Mouse (Mus musculus) frontal cortex, postnatal 14 days (tissue): ENCODE data around the gene Asic2.
A peak's percentile ranks its signal among the peaks of the same experiment; 100 is the strongest.

Experiments
- DNase-seq, 2 experiments: peaks; one replicate each; pipeline ENCODE4 v3.0.0; 2022; ENCODE audit warnings: low spot score in 2 of 2

Gene Asic2

DNA sequence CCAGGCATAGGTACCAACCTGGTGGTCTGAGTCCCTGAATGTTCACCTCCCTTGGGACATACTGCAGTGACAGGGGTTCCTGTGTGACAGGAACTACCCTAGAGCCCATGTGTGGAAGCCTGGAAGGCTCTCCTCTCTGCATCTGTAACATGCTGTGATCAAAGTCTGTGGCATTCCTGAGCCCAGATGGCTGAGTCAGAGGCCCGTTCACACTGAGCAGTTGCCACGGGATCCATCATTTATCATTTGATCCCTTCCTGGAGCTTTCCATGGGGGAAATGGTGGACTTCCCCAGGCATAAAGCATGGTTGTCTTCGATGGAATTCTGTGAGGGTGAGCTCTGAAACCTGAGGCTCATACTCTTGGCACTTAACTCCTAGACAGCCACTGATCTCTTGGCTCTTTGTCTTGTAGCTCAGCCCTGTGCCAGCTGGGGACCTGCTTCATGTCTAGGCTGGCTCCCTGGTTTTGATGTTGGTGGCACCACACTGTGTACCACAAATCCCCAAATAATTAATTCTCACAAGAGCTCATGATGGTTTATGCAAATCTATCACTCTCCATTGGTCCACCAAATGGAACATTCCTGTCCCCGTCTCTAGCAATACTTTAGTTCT, 1054.7 kb downstream of the Asic2 start:
- no peak for DNase-seq

DNA sequence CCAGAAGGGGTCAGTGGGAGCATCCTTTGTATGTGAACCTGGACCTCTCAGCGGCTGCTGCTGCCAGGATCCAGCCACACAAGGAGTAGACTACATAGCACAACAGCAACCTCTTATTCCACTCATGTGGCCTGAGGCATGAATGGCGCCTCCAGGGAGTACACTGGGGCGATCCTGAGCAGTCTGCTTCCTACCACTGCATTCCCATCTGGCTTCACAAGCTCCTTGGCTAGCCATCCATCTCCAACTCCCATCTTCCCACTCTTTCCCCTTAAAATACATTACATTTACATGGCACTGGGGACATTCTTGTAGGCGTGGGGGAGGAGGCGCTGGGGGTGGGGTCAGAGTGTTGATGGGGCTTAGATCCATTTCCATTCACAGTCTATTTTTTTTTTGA, 1055.5 kb downstream of the Asic2 start:
- DNase-seq = no peak

DNA sequence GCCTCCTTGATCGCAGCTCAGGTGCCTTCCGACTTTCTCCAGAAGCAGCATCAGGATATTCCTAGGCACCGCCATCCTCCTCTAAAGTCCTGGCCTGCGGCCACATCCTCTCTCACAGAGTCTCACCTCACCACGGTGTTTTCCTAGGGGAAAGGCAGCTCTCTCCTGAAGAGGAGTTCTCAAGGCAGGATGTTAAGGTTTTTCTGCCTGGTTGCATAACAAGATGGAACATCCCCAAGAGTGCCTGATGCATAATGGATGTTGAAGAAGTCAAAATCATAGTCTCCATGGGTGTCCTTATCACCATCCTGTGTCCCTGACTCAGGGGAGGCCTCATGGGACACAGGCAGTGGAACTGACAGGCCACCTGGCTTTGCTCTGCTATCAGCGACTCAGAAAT, 1060.4 kb downstream of the Asic2 start:
- no peak for DNase-seq

DNA sequence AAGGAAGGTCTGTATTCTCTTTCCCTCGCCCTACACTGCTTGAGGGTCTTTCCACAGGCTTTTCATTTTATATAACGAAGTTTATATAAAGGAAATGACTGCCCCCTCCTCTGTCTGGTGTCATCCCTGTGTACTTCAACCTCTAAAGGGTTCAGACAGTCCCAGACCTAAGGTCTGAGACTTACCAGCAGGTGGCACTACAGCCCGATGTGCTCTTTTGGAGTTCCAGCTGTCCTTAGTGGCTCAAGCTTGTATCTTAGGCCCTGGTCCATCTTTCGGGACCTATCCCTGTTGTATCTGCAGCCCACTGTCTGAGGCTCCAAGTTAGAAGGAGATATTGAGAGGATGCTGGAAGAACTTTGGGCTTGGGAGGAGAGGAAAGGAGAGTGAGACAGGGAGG, 1061.8 kb downstream of the Asic2 start:
- peak in 1 of 2 experiments; percentile 60 for DNase-seq

DNA sequence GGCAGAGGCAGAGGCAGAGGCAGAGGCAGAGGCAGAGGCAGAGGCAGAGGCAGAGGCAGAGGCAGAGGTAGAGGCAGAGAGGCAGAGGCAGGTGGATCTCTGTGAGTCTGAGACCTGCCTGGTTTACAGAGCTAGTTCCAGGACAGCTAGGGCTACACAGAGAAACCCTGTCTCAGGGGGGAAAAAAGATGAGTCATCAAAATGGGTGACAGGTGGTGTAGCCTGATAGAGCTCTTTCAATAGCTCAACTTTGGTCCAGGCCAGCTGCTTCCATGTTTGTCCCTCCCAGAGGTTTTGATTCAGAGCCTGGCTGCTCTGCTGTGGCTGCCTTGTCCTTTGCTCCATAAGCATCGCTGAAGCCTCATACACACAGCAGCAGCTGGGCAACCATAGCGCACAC, 1063.7 kb downstream of the Asic2 start:
- DNase-seq = no peak

DNA sequence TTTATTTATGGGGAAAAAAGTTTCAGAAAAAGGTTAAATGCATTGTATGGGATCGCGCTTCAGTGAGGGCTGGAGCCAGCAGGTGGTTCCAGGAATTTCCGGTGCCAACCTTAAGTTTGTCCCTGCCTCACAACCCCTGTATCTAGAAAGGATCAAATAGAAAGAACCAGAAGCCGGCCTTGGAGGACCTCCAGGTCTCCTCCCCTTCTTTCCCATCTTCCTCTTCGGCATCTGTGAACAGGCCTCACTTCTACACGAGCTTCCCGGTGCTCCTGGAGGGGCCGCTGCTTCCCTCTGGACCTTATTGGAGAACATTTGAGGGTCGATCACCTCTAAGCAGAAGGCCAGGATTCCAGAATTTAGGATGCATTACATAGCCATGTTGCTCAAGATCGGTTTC, 1064.8 kb downstream of the Asic2 start:
- no peak for DNase-seq

DNA sequence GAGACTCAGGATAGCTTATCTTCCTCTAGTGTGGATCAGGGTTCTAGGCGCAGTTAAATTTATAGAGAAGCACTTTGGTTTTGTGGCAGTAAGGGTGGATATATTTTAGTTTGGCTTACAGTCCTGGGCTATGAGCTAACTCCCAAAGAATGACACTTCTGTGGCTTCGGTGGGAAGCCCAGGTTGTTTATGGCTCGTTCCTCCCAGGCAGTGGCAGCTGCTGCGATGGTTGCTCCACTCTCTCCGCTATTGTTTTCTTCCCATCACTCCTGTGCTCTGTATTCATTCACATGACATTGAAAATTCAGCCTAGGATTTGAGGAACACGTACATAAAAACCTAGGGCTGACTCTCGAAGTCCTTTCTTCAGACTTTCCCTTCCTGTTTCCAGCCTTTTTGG, 1065.6 kb downstream of the Asic2 start:
- DNase-seq = no peak

DNA sequence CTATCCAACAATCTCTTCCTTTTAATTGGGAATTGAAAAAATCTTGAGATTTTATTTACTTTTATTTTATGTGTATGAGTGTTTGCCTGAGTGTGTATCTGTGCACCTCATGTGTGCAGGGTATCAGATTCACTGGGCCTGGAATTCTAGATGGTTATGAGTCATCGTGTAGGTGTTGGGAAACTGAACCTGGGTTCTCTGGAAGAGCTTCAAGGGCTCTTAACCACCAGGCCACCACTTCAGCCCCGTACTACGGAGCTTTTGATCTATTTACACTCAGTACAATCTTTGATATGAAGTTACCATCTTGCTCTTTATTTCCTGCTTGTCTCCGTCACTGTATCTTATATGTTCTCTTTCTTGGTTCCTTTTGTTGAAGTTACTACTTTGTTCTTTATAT, 1067.7 kb downstream of the Asic2 start:
- no peak for DNase-seq

DNA sequence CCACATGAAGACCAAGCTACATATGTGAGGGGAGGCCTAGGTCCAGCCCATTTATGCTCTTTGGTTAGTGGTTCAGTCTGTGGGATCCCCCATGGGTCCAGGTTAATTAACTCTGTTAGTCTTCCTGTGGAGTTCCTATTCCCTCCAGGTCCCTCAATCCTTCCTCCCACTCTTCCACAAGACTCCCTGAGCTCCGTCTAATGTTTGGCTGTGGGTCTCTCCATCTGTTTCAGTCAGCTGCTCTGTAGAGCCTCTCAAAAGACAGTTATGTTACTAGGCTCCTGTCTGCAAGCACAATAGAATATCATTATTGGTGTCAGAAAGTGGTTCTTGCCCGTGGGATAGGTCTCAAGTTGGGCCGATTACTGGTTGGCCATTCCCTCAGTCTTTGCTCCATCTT, 1072.4 kb downstream of the Asic2 start:
- DNase-seq = no peak

DNA sequence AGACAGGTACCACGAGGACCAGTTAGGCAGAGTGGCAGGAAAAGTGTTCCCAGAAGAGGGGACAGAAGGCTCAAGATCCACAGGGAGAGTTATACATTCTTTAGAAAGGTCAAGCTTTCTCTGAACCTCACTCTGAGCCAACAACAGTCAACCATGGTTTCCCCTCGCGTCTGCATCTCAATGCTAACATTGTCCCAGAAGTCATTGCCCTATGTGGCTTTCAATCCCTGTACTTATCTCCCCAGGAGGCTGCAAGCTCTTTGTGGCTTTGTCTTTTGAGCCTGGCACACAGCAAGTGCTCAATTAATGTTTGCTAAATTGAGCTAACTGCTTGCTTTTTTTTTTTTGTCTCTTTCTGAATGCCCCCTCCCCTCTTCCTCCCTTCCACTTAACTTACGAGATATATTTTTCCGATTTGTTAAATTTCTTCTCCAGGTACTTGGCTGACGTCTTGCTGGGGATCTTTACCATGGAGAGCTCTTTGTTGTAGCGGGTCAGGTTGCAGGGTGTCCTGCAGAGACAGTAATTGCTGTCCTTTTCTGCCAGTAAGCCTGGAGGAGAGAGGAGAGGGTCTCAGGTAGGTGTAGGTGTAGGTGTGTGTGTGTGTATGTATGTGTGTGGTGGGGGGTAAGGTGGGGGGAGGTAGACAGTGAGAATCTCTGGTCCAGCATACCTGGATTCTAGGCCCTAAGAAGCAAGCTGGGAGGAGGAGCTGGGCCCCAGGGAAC, 1078.8 kb downstream of the Asic2 start:
- DNase-seq = no peak

DNA sequence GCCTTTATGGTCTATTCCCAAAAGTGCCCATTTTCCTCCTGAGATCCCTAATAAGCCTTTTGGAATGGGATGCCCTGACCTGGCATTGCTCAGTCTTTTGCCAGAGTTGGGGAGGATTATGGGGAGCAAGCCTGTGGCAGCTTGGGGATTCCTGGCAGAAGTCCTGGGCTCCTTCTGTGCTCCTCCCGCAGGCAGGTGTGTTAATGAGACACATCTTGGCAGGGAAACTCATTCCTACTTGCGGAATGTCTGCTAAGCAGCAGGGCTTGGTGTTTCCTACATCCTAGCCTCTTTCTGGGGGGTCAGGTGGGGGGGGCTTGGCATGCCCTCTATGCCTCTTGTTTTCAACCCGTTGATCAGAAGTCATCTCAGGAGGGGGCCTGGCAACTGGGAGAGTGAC, 1081.2 kb downstream of the Asic2 start:
- DNase-seq = no peak

DNA sequence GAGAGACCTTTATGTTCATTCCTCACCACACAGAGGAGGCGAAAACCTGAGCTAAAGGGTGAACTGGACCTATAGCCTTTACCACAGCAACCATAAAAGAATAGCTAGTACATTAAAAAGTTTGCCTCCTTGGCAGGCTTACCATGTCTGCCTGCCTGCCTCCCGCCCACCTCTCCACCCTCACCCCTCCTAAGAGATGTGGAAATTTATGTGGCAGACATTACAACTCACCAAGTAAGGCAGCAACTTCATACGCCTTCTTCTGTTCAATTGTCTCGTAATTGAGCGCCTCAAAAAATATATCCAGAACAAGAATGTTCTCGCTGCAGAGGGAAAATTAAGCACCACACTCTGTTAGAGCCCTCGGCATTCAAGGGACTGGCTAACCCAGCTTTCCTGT, 1081.9 kb downstream of the Asic2 start:
- no peak for DNase-seq

DNA sequence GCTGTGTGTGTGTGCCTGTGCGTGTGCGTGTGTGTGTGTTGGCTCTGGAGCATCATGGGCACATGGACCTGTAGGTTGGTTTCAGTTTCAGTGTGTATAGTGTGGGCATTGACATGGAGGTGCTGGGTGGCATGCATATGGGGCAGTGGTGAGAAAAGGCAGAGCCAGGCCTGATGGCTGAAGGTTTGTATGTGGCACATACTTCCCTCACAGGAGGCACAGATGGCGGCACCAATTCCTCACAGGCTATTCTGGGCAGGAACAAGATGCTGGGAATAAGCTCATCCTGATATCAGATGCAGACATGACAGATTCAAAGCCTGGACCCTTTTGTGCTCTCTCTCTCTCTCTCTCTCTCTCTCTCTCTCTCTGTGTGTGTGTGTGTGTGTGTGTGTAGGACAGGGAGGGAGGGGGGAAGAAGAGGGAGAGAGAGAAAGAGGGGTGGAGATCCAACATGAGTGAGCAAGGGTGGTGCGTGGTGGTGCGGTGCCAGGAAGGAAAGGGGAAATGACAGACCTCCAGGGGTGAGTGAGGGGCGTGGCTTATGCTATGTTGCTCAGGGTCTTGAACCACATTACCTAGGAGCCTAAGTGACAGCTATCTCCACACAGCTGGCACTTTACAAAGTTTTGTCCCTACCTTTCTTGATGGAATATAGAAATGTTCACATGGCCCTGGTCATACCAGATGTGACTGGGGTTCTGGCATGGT, 1083.6 kb downstream of the Asic2 start:
- no peak for DNase-seq

DNA sequence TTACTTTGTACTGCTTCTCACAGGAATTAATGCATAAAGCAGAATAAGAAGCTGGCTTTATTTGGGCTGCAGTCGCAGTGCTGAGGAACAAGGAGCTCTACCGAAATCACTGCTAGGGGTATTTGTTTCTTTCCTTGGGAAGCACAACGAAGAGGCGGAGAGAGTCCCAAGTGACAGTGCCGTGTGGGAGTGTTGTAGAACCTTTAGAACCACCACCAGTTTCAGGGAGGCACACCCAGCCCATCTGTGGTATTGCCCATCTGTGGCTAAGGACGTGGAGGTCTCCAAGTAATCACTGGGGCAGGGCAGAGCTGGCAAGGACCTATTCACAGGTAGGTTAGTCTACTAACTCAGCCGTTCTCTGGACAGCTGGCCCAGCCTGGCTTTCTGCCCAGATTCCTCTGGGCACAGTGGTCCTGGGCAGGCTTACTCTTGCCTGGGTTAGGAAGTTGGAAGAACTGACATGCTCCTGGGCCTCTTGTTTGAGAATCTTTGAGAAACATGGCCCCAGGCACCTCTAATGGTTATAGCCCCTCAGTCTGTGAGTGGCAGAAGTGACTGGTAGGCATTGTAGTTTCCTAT, 1085.9 kb downstream of the Asic2 start:
- no peak for DNase-seq

DNA sequence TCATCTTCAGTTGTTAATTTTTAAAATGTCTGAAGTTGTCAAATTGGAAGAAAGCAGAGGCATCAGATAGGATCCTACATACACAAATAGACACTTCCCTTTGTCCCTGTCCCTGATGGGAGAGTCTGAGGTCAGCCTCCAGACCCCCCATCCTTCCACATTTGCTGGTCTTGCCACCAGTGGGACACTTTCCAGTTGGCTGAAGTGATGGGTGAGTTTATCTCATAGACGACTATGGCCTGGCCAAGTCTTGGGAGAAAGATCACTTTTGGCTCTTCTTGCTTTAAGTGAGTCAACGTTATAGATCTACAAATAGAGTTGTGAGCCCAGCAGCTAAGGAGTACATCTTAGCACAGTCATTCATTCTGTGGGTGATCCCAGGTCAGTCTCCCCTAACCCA, 1090.2 kb downstream of the Asic2 start:
- no peak for DNase-seq

DNA sequence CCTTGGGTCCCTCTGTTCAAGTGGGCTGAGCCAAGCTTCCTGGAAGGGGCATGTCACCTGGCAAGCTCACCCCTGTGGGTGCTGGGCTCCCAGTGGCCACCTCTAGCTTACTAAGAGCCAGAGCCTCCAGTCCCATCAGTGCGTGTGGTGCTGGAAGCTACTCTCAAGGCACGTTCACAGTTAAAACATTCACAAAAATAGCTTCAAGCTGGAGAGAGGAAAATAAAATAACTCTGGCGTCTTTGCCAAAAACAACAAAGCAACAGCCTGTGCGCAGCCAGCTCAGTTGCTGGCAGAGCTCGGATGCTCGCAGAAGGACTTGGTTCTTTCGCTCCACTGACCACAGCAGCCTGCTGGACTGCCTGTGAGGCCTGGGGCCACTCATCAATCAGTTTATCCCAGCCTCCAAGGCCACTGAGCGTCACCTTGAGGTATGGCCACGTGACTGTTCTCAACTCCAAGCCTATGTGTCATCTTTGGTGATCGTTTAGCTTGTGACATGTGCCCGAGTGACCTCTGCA, 1091.1 kb downstream of the Asic2 start:
- DNase-seq = peak in 1 of 2 experiments; percentile 25

DNA sequence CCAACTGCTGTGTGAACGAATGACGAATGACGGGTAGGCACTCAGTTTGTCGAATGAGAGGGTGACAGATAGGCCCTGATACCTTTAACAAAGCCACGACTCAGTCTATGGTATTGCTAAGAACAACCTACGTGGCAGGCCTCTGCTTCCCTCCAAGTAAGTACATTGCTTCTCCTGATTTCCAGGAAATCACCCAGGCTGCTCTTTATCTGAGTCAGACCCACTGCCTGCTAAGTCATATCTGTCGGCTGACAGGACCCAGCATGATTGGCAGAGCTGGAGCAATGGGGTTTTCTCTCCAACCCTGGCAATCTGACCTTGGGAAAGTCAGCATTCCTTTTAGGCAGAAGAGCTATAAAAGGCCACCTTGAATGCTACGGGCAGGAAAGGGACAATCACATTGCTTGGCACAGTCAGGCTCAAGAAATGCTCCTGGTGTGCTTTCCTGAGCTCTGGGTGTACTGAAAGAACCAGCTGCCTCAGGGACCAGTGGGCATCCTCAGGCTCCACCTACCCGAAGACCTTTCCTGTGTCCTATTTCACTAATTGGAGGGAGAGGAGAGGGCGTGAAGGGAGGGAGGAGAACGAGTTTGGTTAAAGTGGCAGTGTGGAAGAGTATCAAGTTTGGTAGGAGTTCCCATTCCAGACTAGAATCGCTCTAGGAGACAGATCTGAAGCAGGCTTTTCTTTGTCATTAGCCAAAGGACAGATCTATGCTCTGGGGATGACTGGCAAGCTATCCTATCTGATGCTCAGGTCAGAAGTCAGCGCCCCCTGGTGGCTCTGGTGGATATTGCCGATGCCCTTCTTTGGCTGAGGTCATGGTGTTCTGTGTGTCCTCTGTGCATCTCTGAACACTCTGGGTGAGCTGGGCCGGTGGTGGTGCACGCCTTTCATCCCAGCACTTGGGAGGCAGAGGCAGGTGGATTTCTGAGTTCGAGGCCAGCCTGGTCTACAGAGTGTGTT, 1095.5 kb downstream of the Asic2 start:
- DNase-seq = no peak

DNA sequence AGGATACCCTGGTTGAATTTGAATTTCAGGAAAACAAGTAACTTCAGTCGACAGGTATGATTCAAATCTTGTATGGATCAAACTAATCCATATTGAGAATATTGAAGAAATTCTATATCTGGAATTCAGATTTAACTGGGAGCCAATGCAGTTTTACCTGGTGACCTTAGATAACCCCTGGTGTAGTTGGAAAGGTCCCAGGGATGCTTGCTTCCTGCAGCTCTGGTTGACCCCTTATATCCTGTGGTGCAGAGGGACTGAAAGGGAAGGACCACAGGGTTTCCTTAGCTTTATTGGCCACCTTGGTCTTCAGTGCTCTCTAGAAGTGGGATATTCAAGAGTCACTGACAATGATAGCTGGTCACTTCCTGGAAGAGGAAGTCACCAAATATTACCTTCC, 1100.2 kb downstream of the Asic2 start:
- no peak for DNase-seq

DNA sequence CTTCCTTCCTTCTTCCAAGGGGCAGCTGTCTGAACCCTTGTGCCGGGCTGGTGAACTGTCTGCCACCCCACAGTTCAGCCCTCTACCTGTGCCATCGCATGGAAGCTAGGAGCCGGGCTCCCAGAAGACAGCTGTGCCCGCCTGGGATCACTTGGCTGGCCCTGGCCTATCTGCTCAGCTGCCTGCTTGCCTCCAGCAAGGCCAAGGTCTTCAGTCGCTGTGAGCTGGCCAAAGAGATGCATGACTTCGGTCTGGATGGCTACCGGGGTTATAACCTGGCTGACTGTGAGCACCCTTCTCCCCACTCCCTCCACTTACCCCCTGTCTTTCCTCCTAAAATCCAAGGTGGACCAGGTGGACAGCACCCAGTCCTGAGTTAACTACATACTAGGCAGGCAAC, 1105.3 kb downstream of the Asic2 start:
- no peak for DNase-seq

DNA sequence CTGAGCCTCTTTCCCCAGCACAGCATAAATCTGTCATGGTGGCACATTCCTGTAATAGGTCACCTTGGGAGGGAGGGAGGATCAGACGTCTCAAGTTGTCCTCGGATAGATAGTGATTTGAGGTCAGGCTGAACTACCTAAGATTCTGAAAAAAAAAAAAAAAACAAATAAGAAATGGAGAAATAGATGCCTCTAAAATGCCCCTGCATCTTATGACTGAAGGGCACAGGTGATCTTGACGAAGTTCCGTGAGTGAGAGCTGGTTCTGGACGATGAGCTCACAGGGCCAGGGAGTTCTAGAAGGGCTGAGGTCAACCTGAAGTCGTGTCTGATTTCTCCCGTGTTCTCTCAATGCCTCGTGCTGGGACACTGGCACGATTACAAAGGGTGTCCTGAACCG, 1110.2 kb downstream of the Asic2 start, which contains the start of gene Spaca3:
TSS of gene Spaca3 (plus strand) at position 301 of the 400 bp plus-strand sequence.
- no peak for DNase-seq

DNA sequence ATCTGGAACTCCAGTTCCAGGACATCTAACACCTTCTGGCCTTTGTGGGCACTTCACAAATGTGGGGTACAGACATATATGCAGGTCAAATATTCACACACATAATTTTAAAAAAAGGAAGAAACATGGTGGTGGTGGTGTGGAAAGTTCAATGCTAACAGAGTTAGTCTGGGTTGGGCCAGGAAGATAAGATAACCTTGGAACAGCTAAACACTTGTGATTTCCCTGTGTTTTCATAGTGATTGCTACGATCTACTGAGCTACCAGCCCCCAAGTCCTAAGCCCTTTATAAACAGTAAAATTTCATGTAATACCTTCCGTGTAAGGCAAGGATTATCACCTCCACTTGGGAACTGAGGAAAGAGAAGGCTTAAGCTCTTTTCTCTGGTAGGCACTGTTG, 1111.4 kb downstream of the Asic2 start:
- DNase-seq = no peak
